ENCODE assay signal across 15 mouse cellular contexts in genomic region chr10:111654364-111655226, GRCm38 (mm10).
DNase-seq lines count a peak whose midpoint lies in the region; ATAC-seq lines count a peak whose summit lies in the region.
"Had no signal": no experiment of that assay in that cellular context is flagged by ENCODE, and none has a peak within 500 bp of the region (broad histone marks: within the 10 kb centered on the region; RNA-seq: fewer than 3 reads in every experiment).

No protein-coding gene starts in this region.

- peaks cover 11% of the 10 kb centered on the region; the same call in 1 of the 2 replicates for H3K27me3 ChIP-seq in hindbrain, embryonic 10.5 days (ENCODE audit: insufficient read depth, poor library complexity, severe bottlenecking)
- no peaks in the 10 kb centered on the region for H3K27me3 ChIP-seq in hindbrain, embryonic 16.5 days (replicated peaks; ENCODE audit: control insufficient read depth, insufficient read depth, low read length)
- H3K27me3 ChIP-seq in embryonic facial prominence, embryonic 13.5 days, result no peaks in the 10 kb centered on the region
- H3K27me3 ChIP-seq: intestine, embryonic 15.5 days had no signal

- DNase-seq in hindbrain, embryonic 10.5 days (ENCODE audit: low spot score), result no peak
- DNase-seq in ovary, postnatal 14 days (ENCODE audit: low spot score), result peak; percentile 21
- DNase-seq in ovary, postnatal 10 days (ENCODE audit: low spot score), result no peak
- no peak for DNase-seq in lung, postnatal 10 days
- no peak for DNase-seq in retina, embryonic 14.5 days (ENCODE audit: low spot score)
- DNase-seq: heart, postnatal 10 days; kidney, postnatal 25 days; lung, postnatal 14 days; right cerebral cortex, postnatal 25 days; thymus, adult 18-20 months had no signal

- H3K36me3 ChIP-seq in hindbrain, embryonic 10.5 days, result no peaks in the 10 kb centered on the region
- H3K36me3 ChIP-seq in hindbrain, embryonic 16.5 days (ENCODE audit: control insufficient read depth, insufficient read depth, low read length), result no peaks in the 10 kb centered on the region
- H3K36me3 ChIP-seq in embryonic facial prominence, embryonic 13.5 days, result no peaks in the 10 kb centered on the region
- H3K36me3 ChIP-seq: intestine, embryonic 15.5 days had no signal

- H3K9ac ChIP-seq in hindbrain, embryonic 16.5 days (ENCODE audit: low read depth, low read length), result no peak overlapping the region
- no peak overlapping the region for H3K9ac ChIP-seq in embryonic facial prominence, embryonic 13.5 days
- H3K9ac ChIP-seq: intestine, embryonic 15.5 days had no signal

- H3K9me3 ChIP-seq in hindbrain, embryonic 10.5 days, result no peaks in the 10 kb centered on the region
- H3K9me3 ChIP-seq in hindbrain, embryonic 16.5 days (ENCODE audit: control insufficient read depth, low read length), result no peaks in the 10 kb centered on the region
- no peaks in the 10 kb centered on the region for H3K9me3 ChIP-seq in embryonic facial prominence, embryonic 13.5 days
- H3K9me3 ChIP-seq: intestine, embryonic 15.5 days had no signal

- H3K27ac ChIP-seq in hindbrain, embryonic 10.5 days, result peak overlapping the region; percentile 45; the same call in 1 of the 2 replicates
- no peak overlapping the region for H3K27ac ChIP-seq in hindbrain, embryonic 16.5 days (ENCODE audit: low read depth, low read length)
- H3K27ac ChIP-seq in embryonic facial prominence, embryonic 13.5 days, result 0 out of 2 replicates have a peak overlapping the region, but pooled peaks have one; percentile 30
- H3K27ac ChIP-seq: intestine, embryonic 15.5 days had no signal

- ATAC-seq in hindbrain, embryonic 16.5 days, result no peak
- peak; percentile 62; the same call in 1 of the 2 replicates for ATAC-seq in embryonic facial prominence, embryonic 13.5 days (ENCODE audit: insufficient number of reproducible peaks, insufficient read depth, low FRiP score, low TSS enrichment, low read depth)
- ATAC-seq: CD4-positive, CD25-positive, alpha-beta regulatory T cell, adult 4 months; intestine, embryonic 15.5 days had no signal

- H3K4me3 ChIP-seq in hindbrain, embryonic 10.5 days, result no peak overlapping the region
- no peak overlapping the region for H3K4me3 ChIP-seq in hindbrain, embryonic 16.5 days (ENCODE audit: low read length)
- no peak overlapping the region for H3K4me3 ChIP-seq in embryonic facial prominence, embryonic 13.5 days
- H3K4me3 ChIP-seq: intestine, embryonic 15.5 days had no signal

- WGBS in hindbrain, embryonic 10.5 days, result 61% methylated on average over 22 of the region's 22 CpGs
- WGBS in hindbrain, embryonic 16.5 days, result 52% methylated on average over 22 of the region's 22 CpGs
- 36% methylated on average over 22 of the region's 22 CpGs for WGBS in embryonic facial prominence, embryonic 13.5 days

- peaks cover 25% of the 10 kb centered on the region for H3K4me1 ChIP-seq in hindbrain, embryonic 10.5 days (replicated peaks)
- H3K4me1 ChIP-seq in hindbrain, embryonic 16.5 days (ENCODE audit: control insufficient read depth, insufficient read depth, low read depth, low read length), result peaks cover 6% of the 10 kb centered on the region
- H3K4me1 ChIP-seq in embryonic facial prominence, embryonic 13.5 days, result peaks cover 37% of the 10 kb centered on the region
- H3K4me1 ChIP-seq: intestine, embryonic 15.5 days had no signal

- no peak overlapping the region for H3K4me2 ChIP-seq in hindbrain, embryonic 16.5 days (ENCODE audit: low read length)
- H3K4me2 ChIP-seq in embryonic facial prominence, embryonic 13.5 days, result peak overlapping the region; percentile 31
- H3K4me2 ChIP-seq: intestine, embryonic 15.5 days; liver, embryonic 11.5 days had no signal
